Mouse (Mus musculus): Measurements from ENCODE around the gene Rps8.

Gene Rps8

DNA sequence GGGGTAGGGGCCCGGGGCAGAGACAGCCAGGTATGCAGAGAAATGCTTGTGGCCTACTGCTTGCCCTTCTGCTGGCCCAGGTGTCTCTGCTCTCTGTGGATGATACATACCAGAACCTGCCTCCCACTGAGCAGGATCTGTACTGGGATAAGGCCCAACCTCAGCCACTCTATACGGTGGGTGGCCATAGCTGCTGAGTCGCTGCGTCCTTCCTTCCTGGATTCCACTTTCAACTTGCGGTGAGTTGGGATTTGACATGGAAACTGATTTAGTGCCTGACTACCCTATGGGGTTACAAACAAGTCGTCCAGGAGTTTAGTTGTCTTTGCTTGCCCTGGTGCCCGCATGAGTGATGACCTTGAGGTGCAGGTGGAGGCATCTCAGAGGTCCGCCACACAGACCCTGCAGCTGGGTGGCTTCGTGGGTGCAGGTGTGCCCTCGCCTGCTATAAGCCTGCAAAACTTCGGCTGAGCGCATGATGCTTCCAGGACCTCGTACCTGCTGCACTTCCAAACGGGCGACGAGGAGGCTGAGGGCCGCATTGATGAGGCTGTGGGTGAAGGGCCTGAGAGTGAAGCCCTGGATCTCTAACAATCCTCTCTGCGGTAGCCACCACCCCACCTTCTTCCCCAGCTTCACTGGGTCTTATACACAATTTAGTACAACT, 7.9 kb downstream of the Rps8 start:
- DNase-seq = no peak

DNA sequence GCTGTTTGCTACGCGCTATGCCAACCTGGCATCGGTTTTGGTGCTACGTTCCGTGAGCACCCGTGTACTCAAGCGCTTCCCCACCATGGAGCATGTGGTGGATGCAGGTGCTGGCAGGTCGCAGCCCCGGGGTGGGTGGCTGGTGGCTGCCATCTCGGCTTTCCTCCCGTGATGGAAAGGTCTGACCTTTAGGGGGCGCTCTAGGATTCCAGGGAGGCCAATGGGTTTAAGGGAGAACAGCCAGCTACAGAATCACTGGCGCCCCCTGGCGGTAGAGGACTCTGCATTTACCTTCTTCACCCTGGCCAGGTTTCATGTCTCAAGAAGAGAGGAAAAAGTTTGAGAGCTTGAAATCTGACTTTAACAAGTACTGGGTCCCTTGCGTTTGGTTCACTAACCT, 9.9 kb downstream of the Rps8 start:
- peak; percentile 71 to 88 for DNase-seq

DNA sequence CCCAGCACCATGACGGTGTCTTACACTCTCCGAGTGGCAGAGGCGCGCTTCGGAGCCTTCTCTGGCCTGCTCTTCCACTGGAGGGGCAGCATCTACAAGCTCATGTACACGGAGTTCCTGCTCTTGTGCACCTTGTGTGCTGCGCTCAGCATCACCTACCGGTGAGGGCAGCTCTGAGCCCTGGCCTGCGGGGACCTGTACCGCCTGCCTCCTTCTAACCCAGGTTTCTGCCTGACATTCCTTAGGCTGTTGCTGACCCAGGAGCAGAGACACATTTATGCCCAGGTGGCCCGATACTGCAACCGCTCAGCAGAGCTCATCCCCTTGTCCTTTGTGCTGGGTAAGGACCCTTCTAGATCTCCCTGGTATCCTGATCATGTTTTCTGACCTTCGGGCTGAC, 10.8 kb downstream of the Rps8 start:
- DNase-seq = no peak

DNA sequence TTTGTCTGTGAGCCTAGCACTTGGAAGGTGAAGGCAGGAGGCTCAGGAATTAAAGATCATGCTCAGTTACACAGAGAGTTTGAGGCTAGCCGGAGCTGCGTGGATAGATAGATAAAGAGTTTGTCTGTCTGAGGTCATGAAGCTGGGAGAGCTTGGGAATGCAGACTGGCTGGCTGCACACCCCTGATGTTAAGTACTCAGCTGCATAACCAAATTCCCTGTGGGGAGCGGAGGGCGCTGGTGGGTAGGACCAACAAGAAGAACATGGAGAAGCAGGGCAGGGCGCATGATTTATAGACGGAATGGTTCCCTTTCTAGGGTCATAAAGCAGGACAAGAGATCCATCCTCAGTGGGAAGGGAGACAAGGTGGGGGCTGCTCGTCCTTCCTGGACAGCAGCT, 13.0 kb downstream of the Rps8 start:
- no peak for DNase-seq

DNA sequence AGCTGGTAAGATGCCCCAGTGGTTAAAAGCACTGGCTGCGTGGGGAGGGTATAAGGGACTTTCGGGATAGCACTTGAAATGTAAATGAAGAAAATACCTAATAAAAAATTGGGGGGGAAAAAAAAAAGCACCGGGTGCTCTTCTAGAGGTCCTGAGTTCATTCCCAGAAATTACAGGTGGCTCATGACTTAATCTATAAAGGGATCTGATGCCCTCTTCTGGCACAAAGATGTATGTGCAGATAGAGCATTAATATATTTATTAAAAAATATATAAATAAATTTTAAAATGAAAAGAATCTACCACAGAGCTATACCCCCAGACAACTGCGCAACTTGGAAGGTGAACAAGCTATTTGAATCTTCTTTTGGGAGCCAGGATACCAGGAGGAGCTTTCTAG, 15.4 kb downstream of the Rps8 start:
- DNase-seq = no peak

DNA sequence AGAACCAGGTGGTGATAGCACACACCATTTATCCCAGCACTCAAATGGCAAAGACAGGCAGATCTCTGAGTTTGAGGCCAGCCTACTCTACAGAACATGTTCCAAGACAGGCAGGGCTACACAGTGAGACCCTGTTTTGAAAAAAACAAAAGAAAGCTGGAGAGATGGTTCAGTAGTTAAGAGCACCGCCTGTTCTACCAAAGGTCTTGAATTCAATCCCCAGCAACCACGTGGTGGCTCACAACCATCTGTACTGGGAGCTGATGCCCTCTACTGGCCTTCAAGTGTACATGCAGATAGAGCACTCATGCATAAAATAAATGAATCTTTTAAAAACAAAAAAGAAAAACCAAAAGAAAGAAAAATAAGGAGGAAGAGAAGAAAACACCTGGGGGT, 16.8 kb downstream of the Rps8 start:
- peak in 1 of 2 experiments; percentile 40 for DNase-seq

DNA sequence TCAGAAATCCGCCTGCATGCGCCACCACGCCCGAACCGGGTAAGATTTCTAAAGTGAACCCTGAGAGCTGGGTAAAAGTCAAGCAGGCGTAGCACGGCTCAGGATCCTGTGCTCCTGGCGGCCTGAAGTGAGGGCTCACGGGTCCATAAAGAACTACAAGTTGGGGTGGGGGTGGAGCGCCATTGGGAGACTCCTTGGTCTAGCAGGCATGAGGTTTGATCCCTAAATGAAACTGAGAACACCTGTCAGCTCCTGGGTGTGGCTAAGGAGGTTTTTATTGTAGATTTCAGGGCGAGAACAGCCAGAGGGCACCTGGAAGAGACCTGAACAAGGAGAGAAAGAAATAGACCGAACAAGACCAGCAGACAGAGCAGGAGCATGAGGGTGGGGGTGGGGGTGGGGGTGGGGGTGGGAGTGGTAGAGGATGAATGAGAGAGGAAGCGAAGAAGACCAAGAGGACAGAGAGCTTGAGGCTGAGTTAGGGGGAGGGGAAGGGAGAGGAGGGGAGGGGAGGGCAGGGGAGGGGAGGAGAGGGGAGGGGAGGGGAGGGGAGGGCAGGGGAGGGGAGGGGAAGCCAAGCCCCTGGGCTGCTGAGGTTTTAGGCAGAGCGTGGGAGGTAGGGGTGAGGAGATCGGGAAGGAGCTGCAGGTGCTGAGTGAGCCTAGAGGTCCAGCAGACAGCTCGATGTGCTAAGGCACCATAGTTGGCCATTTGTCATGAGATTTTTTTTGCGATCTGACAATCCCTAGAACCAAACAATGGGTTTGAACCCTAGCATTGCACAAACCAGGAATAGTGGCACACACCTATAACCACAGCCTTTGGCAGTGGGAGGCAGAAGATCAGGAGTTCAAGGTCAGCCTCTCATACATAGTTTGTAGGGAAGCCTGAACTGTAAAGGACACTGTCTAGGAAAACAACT, 17.5 kb downstream of the Rps8 start:
- DNase-seq = no peak

DNA sequence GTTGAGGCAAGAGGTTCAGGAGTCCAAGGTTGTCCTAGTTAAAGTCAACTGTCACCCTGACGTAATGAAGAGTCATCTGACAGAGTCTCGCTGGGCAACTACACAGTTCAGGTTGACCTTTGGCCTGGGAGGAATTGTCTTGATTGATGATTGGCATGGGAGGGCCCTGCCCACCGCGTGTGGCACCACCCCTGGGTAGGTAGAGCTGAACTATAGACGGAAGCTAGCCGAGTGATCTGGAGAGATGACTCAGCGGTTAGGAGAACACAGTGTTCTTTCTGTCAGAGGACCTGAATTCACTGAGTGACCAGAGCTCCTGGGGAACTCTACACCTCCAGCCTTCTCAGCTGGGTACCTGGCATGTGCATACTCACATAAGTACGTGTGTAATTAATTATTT, 20.0 kb downstream of the Rps8 start:
- no peak for DNase-seq

DNA sequence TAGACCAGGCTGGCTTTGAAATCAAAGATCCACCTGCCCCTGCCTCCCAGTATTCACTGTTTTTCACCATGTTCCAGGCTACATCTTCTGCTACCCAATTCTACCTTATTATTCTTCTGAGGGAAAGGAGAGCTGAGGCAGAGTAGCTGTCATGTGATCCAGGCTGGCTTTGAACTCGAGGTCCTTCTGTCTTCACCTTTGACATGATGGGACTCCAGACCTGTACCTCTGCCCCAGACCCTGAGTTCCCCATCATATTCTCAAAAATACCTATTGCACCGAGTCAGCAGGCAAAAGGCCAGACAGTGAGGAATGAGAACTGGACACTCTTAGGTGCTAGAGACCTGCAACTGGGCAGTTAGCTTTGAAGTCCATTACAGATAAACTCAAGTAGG, 21.4 kb downstream of the Rps8 start:
- no peak for DNase-seq

DNA sequence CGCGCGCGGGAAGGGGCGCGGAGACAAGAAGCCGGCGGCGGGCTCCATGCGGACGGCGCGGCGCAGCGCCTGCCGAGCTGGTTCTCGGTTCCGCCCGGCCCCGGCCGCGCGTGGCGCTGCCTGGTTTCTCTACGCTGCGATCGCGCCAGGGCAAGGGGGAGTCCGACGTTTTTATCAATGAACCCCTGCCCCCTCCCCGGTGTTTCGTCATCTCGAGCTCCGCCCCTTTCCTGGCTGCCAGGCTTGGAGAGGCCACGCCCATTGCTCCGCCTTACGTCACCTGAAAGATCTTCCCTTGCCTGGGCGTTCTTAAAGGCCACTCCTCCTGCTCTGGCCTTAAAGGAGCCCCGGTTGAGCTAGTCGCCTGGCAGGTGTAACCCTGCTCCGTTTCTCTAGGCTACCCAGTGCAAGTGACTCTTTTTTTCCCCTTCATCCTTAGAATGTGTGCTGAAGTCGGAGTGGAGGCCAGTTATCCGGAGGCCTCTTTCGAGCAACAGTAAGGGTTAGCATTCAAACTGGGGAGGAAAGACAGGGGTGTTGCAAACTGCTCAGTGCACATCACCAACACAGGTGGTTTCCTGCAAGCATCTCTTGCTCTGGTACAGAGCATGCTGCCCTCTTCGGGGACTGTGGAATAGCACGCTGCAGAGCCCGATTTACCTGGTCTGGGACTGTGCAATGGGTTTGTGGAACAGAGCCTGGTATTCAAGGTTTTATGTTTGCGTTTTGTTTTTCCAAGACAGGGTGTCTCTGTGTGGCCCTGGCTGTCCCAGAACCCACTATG, 22.0 kb downstream of the Rps8 start, which contains the start of gene Plk3:
Gene Plk3, minus strand, starts transcription at position 147 of the 784 bp plus-strand sequence.
- peak; percentile 98 to 99 for DNase-seq

DNA sequence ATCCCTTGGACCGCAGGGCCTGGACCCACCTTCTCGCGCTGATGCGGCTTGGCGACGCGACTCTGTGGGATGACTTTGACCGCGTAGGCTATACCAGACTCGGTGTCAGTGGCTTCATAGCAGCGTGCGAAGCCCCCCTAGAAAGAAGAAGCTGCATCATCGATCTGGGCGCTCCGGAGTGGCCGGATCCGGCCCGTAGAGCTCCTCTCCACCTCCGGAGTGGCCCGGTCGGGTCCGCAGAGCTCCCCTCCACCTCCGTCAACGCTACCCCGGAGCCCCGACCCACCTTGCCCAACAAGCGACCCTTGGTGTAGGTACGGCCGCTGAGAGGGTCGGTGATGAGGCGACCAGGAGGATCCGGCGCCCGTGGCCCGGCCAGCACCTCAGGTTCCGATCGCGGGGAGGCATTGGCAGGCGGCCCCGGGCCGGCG, 22.7 kb downstream of the Rps8 start:
- no peak for DNase-seq

DNA sequence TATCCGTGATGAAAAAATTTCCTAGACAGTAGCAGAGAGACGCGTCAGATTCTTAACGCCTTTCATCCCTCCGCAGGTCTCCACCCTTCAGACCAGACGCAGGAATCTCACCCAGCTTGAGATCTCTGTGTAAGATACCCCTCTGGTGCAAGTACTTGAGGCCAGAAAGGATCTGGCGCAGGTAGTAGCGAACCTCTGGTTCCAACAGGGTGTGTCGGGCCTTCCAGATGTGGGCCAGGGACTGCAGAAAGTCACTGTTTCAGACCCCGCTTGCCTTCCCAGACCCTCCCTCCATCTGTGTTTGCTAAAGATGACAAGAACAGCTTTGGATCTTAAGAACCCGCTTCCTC, 23.3 kb downstream of the Rps8 start:
- DNase-seq = no peak

DNA sequence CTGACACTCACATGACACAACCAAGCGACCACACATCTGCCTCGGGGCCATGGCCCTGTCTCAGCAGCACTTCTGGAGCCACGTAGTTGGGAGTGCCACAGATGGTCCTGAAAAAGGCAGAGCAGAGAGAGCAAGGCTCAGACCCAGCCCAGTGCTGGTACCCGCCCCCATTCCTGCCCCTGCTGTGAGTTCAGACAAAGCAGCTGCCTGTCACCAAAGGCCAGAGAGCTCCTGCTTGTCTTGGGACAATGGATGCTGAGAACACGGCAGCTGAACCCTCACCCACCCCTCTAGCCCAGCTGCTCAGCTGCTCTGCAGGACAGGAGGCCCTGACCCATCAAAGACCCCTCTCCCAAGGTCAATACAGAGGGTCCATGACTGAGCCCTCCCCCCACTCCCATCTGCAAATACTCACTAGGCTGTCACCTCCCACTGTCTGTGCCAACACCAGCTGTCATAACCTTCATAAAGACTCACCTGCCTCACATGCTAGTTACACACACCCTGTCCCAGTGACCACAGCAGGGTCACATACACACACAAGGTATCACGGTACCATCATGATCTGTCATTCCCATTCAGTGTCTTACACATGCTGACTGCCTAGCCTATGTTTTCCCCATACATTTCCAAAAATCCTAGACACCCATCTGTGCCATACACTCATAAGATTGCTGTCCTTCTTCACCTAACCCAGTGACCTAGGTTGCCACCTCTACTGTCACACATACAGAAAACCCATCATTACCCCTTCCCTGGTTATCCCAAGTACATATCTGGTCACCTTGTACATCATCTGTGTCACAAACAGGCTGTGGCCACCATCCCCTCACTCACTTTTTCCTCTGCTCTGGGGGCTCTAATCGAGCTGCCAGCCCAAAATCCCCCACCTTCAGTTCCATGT, 23.9 kb downstream of the Rps8 start:
- no peak for DNase-seq

DNA sequence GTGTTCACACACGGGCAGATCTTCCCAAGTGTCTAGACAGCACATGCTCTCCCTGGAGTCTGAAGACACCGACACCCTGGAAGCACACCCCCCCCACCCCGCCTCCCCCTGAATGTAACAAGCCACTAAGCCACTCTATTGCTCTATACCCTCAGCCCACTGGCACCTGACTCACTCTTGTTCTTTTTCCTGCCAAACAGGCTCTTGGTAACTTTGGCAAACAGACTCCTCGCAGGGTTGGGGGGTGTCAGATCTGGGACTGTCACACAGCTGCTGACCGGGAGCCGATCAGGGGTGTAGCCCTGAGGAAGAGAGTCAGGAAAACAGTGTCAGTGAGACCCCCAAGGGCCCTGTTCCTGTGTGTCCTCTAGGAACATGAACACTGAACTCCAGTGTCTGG, 24.8 kb downstream of the Rps8 start:
- no peak for DNase-seq

DNA sequence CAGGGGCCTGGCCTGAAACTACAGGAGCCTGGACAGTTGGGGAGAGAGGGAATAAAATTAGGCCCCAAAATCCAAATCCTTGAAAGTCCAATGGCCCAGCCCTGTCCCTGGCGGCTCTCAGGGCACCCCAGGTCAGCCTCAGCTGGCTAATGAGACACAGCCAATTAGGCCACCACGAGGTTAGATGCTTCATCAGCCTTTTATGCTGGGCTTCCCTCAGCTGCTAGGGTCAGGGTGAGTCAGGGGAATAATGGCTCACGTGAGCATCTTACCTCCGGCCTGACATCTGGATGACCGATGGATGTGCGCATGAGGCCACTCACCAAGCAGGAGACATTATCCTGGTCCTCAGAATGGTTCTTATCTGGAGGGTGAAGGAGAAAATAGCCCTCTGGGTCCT, 25.3 kb downstream of the Rps8 start:
- DNase-seq = no peak

DNA sequence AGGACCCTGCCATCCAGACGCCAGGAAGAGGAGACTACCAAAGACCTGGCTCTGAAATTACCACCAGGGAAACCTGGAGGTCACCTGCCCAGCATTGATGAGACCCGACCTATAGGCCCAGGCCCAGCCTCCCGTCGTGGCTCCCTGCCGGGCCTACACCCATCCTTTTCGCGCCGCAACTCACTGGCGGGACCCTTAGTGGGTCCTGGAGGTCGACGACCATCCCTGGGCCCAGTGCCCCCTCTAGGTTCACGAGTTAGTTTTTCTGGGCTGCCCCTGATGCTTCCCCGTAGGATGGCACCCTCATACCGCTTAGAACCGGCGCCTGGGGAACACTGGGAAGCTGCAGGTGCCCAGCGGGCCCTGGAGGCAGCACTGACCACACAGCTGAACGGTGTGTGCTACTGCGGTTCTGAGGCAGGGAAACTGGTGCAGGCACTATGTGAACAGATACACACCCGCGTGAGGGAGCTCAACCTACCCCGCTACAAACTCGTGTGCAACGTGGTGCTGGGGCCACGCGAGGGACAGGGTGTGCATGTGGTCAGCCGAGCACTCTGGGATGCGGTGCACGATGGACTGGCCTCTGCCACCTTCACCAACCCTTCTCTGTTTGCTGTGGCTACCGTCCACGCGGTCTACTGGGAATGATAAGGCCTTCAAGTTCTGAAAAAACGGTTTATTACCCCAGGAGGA, 27.9 kb downstream of the Rps8 start:
- DNase-seq = no peak

DNA sequence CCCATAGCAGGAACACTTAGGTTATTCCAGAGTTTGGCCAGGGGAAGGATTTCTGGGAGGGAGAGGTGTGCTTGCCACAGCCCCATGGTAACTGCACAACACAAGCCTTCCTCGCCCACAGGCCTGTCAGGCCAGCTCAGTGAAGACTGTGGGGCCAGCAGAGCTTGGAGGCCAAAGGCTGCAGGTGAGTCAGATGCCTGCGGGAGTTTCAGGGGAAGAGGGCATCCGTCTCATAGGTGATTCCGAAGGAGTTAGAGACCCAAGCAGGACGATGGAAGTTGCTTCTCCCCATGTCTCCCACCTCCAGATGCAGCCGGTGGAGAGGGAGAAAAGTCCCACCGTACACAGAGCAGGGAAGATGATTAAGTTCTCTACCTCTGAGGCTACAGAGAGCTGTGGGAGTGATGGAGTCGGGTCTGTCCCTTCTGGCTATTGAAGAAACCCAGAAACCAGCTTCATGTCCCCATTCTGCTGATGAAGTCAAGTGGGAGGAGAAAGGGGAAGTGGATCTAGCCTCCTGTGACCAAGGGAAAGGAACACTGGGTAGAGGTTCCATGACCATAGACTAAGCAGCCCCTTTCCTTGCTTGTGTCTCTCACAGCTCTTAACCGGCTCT, 29.3 kb downstream of the Rps8 start, which contains the start of gene Tctex1d4:
Gene Tctex1d4, plus strand, starts transcription at position 120 of the 616 bp plus-strand sequence.
- no peak for DNase-seq

DNA sequence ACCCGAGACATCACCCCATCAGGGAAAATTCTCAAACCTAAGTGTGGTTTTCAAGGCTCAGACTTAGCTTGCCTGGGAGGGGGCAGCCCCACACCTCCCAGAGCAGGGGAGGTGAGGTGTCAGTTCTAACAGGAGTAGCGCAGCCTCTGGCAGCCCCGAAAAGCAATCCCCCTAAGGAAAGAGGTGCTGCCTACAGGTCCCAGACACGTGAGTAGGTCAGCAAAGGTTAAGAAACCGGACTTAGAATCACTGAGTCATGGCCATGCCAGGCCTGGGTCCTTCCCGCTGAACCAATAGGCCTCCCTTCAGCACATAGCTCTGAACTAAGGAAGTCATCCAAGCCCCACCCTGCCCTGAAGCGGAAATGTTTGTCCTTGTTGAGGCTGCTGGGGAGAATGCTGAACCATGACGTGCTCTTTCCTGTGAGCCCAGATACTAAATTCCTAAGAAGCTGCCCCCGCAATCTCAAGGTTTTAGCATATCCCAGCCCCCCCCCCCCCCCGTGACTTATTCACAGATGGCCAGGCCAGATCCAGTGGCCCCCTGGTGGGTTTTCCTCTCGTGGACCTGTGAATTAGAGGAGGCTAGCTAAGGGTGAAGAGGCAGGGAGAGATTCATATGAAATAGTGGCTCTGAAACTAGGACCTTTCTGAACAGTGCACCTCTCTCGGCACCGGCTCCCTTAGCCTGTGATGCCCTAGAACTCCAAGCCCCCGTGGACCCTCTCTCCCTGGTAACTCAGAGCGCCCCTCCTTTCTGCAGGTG, 30.0 kb downstream of the Rps8 start:
- DNase-seq = peak; percentile 58 to 63

DNA sequence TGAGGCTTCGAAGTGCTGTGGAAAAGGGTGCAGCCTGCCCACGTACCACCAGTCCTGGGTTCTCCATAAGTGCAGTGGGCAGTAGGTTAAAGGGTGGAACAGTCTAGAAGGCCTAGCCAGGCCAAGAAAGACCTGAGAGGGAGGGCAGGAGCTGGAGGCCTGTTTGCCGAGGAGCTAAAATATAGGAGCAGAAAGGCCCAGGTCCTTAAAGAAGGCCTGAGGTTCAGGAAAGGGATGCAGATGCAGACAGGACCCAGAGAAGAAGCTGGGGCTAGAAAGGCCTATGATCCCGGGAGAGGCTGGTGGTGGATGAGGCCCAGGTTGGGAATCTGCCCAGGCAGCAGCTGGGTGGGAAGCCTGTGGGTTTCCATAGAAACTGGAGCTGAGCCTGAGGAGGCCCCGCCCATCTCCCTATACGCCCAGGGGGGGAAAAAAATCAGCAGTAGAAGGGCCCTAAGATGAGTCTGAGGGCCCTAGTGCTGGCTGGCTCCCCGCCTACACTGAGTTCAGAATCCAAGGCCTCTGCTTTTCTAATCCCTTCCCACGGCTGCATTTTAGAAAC, 30.6 kb downstream of the Rps8 start, which contains the start of gene Btbd19:
Gene Btbd19, minus strand, starts transcription at position 378 of the 562 bp plus-strand sequence.
- peak in 1 of 2 experiments; percentile 37 for DNase-seq

Data from spleen, adult 18-20 months (tissue).